Mouse (Mus musculus) embryo, embryonic 11 days (tissue): Measurements from ENCODE around the gene Dnase2a.
"Not testable (repeated sequence)": the region's sequence is repeated elsewhere in the genome, so short reads cannot be mapped to it uniquely, and the experiment has no call there.

Experiments
- DNase-seq: peaks from one replicate; pipeline ENCODE4 v3.0.0-alpha.2; 2015

Gene Dnase2a

DNA sequence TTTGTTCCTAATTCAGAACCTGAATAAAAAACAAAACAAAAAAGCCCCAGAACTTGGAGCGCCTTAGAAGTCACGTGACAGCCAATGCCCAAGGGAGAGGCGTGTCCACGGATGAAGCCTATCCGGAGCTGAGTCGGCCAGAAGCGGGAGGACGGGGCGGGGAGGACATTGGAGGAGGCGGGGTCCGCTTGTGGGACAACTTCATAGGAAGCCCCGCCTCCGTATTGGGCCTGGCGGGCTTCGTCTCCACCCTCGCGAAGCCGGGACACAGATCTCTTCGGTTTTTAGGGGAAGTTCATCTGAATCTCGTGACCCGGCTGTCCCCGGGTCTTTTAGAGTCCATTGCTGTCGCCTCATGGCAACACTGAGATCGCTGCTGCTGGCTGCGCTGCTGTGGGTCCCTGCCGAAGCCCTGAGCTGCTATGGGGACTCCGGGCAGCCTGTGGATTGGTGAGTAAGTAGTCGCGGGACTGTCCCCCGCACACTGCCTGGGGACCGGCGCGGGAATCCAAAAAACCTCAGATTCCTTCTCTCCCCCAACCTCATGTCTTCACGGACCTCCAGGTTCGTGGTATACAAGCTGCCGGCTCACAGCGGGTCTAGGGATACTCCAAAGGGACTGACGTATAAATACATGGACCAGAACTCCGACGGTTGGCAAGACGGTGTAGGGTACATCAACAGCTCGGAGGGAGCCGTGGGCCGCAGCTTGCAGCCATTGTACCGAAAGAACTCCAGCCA lies at the start of gene Dnase2a:
TSS of gene Dnase2a (plus strand) at position 140 of the 741 bp plus-strand sequence.
- peak; percentile 99 for DNase-seq

DNA sequence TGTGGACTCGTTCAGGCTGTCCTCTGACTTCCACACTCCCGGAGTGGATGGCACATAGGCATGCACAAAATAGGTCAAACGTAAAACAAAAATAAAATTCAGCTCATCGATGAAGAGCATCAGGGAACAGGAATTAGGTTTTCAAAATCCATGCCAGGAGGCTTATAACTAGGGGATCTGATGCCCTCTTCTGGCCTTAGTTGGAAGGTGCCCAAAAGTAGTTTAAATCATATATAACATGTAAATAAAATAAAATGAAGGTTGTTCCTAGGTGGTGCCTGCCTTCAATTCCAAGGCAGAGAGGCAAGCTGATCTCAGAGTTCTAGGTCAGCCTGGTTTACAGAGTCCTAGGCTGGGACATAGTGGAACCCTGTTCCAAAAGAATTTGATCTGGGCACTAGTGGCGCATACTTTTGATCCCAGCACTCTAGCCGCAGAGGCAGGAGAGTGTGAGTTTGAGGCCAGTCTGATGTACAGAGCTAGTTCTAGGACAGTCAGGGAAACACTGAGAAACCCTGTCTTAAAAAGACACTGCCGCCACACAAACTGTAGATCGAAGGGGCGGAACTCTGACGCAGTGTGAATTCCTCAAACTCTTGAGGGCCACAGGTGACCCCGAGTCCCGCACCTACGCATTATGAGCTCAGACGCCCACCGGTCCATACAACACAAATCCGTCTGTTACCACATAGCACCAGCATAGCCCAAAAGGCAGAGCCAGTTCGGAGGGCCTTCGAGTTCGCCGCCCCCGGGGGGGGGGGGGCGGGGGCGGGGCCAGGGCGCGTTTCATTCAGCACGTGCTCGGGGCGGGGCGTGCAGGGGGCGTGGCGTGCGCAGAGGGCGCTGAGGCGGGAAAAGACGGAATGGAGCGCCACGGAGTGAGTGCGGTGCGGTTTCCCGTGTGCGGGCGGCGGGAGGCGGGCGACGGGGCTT lies 36.7 kb upstream of the Dnase2a start, which contains the start of gene Syce2:
TSS of gene Syce2 (plus strand) at position 736 of the 933 bp plus-strand sequence.
- peak; percentile 81 for DNase-seq

DNA sequence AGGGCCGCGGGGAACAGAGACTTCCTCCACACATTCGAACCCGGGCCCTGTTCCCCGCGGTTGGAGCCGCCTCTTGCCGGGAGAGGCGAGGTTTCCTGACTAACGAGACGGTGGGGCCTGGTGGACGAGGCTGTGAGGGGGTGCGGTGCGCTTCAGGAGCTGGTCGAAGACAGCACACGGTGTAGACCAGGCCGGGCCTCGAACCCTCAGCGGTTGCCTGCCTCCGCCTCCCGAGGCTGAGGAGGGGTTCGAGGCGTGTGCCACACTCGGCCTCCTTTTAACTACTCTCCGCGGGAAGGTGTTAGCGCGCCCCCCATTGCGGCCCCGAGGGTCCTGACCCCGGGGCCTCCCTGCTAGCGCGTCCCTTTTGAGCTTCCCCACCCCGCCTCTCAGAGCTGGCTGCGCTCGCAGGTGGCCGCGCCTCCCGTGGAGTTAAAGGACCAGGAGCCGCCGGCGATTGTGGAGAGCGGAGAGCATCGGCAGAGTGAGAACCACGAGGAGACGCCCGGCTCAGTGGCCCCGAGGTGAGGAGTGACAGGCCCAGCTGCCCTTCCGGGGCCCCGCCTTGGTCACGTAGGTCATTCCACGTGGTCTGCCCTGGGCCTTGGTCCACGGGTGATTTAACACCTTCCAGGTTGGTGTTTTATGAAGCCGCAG lies 35.9 kb upstream of the Dnase2a start:
- DNase-seq, result peak; percentile 59

DNA sequence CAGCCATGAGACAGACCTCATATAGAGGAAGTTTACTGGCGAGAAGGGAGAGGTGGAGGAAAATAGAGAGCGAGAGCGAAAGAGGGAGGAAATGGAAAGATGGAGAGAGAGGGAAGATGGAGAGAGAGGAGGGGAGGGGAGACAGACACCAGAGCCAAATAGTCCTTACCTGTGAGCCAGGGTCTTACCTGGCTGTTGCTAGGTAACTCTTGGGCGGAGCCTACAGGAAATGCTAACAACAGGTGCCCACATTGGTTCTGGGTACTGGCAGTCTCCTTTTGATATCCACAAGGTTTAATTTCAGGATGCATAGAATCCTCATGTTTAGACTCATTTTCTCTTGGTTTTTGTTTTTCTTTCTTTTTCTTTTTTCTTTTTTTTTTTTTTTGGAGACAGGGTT lies 35.3 kb upstream of the Dnase2a start:
- no peak for DNase-seq

DNA sequence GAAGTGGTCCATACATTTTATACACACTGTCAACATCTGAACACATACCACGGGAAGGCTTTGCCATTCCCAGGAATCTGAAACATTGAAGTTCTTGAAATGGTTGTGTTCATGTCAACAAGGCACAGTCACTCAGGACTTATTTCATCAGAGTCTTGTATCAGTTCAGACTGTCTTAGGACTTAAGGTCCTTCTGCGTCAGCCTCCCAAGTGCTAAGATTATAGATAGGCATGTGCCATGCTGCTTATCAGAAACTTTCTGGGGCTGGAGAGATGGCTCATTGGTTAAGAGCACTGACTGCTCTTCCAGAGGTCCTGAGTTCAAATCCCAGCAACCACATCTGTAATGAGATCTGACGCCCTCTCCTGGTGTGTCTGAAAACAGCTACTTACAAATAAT lies 34.0 kb upstream of the Dnase2a start:
- DNase-seq, result no peak

DNA sequence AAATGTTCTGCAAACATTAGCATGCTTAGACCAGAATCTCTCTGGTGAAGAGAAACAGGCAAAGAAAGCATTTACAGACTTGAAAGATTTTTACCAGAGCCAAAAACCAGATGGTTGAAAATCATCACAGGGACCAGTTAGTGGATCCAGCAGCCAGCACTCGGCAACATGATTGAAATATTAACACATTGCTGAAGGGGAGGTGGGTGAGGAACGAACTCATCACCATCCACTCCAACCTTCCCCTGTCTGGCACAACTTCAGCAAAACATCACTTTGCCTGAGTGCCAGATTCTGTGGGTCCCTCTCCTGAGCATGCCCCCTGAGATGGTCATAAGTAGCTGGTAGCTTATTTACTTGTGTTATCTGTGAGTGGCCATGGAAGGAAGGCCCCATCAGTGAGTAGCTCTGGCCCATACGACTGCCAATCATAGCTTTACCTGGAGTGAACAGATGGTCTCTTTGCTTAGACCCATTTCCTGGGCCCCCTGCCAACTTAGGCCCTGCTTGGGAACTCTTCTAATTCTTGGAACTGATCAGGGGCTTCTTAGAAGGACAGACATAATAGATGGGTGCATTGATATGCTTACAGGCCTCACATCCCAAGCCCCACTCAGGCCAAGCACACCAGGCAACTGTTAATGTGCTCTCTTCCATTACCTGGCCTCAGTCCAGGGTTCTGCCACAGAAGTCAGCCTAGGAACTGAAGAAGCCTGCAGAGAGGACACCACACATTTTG lies 30.9 kb upstream of the Dnase2a start:
- no peak for DNase-seq

DNA sequence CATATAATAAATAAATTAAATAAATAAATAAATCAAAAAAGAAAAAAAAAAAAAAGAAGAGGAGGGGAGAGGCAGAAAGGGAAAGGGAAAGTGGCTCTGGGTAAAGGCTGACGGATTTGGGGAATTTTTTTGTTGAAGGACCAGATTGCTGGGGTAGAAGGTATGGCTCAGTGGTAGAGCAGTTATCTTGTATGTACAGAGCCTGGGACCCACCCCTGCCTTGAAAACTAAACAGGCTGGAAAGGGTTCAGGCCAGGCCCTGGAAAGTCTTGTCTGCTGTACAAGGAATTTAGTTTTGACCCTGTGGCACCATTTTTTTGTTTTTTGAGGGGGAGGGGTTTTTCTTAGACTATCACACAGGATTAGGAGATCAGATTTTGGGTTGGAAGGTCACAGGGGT lies 29.4 kb upstream of the Dnase2a start:
- DNase-seq, result no peak

DNA sequence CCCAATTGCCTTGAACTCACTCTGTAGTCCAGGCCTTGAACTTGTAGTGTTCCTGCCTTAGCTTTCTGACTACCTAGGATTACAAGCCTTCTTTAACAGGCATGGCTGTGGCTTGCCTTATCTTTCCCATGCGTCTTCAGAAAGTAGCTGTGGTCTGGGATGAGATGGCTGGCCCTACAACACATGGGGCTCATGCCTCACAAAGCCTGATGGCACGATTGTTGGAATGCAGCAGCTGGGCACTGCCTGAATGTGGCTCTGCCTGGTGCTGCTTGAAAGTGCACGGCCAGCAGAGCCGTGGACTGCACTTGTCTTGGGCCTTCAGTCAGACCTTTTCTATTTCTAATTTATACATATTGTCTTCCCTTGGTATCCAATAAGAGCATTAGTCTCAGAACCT lies 23.6 kb upstream of the Dnase2a start:
- DNase-seq, result no peak

DNA sequence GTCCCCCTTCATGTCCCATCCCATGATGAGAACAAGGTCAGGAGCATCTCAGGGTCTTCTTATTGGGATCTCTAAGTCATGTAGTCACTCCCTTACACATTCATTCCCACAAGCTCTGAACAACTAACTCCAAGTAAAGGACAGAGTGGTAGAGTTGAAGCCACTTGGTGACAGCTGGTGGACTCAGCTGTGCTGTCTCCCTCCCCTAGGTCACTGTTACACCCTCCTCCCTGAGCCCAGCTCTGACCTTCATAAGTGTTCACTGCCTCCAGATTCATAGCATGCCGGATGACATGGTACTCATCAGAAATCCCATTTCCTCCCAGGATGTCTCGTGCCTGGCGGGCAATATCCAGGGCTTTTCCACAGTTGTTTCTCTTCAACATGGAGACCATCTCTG lies 20.1 kb upstream of the Dnase2a start:
- DNase-seq, result no peak

DNA sequence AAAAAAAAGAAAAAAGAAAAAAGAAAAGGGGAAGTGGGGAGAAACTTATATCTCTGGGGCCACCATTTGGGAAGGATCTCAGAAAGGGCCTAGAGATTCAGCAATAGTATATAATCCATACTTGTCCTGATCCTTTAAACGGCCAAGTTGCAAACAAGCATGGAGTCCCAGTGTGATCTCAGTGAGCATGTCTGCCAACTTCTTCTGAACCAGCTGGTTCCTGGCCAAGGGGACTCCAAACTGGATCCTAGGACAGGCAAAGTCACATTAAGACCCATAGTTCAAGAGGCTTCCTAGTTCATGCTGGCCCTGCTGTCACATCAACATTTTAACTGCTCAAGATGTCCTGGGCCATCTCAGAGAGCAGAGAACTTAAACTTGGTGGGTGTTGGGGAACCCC lies 19.2 kb upstream of the Dnase2a start:
- no peak for DNase-seq

DNA sequence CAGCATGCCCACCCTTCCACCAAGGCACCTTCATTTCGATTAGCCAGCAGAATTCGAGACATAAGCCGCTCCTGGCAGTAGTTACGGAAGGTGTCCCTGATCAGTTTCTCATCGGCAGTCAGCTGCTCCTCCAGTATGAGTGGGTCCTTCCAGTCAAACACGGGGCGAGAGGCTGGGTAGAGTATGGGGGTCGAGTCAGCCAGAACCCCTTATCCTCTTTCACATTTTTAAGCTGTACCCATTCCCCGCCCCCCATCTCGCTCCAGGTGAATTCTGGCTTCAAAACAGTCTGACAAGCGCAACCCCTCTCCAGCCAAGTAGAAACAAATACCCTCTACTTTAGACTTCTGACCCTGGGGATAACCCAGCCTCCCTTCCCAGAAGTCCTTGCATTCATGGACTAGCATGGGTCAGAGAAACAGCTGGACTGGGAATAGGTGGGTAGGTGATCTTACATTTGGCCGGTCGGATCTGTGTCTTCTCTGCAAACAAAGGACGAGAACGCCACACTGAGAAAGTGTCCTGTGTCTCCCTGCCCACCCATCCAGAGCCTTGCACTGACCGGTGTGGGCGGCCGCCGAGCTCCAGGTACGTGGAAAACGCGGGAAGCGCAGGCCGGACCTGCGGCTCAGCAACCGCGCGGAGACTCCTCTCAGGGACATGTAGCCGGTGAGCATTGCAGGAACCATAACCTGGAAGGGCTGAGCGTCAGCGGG lies 15.2 kb upstream of the Dnase2a start:
- no peak for DNase-seq

DNA sequence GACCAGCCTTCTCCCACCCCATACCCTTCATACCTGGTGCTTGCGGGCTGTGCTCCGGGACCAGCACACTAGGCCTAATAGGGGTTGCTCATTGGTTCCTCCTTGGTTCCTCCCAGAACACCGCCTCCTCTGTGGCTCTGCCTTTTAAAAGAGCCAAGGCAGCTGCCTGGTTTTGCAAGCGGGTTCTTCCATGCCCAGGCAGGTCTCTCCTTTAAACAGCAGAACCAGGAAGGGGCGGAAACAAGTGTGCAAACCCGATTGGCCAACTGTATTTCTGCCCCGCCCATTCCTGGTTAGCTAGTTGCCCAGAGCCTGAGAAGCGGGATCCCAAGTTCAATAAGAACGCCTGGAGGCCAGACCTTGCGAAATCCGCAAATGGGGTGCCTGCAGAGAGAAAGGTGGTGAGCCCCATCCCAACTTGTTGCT lies 14.6 kb upstream of the Dnase2a start, which contains the start of gene Gcdh:
TSS of gene Gcdh (minus strand) at position 213 of the 426 bp plus-strand sequence.
- peak; percentile 96 for DNase-seq

DNA sequence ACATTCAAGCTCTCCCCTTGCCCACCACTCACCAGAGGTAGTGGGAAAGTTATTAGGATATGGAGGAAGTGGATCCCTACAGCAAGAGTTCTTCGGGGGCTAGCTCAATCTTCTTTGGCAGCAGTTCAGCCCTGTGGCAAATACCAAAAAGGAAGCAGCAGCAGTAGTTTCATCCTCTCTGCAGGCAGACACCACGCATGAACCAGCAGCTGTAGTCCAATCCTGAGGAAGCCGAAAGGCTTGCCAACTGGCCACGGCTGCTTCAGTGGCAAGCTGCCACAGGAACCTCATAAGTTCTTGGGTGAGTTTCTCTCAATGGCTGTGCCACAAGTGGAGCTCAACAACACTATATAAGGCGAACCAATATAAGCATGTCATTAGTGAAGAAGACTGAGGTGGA lies 12.4 kb upstream of the Dnase2a start:
- DNase-seq, result no peak

DNA sequence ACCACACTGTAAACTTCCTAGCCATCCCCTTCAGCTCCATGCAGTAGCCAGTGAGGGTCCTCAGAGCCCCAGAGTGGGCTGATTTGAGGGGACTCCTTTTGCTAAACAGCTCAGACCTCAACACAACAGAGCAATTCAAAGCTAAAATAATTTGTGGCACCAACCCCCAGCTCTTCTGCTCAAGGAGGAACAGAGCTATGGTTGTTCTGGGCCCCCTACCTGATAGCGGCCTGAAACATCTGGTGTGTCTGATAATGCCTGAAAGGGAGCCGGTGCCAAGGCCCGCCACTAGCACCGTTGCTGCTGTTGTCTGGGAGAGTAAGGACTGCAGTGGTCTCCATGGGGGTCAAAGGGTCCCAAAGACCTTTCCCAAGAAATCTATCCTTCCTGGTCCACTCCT lies 7.3 kb upstream of the Dnase2a start:
- no peak for DNase-seq

DNA sequence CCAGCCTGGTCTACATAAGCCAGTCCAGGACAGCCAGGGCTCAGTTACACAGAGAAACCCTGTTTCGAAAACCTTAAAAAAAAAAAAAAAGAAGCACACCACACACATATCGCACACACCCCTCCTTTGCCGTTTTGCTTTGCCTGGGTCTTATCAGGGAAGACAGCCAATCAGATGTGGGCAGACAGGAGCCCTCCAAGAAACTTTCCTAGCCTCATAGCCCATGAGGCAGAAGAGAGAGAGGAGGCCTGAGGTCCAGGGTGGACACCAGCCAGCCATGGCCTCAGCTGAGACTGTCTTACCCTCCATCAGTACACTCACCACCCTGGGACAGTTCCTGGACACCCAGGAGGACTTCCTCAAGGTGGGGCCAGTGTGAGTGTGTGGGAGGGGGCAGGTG lies 6.6 kb upstream of the Dnase2a start, which contains the start of gene Klf1:
TSS of gene Klf1 (plus strand) at position 177 of the 400 bp plus-strand sequence.
- no peak for DNase-seq

DNA sequence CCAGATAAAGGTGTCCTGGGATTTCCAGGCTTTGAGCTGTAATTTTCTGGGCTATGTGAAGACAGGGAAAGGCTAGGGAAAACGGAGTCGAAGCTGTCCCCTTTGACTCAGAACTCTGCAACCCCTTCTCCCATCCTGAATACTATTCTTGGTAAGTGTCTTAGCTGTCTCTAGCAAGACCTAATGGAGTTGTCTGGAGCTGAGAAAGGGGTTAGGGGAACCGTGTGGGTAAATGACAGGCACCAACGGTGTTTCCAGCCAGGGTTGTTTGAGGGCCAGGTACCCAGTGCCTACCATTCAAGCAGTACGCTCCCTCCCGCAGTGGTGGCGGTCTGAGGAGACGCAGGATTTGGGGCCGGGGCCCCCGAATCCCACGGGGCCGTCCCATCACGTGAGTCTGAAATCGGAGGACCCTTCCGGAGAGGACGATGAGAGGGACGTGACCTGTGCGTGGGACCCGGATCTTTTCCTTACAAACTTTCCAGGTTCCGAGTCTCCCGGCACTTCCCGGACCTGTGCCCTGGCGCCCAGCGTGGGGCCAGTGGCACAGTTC lies 5.9 kb upstream of the Dnase2a start:
- peak; percentile 57 for DNase-seq

DNA sequence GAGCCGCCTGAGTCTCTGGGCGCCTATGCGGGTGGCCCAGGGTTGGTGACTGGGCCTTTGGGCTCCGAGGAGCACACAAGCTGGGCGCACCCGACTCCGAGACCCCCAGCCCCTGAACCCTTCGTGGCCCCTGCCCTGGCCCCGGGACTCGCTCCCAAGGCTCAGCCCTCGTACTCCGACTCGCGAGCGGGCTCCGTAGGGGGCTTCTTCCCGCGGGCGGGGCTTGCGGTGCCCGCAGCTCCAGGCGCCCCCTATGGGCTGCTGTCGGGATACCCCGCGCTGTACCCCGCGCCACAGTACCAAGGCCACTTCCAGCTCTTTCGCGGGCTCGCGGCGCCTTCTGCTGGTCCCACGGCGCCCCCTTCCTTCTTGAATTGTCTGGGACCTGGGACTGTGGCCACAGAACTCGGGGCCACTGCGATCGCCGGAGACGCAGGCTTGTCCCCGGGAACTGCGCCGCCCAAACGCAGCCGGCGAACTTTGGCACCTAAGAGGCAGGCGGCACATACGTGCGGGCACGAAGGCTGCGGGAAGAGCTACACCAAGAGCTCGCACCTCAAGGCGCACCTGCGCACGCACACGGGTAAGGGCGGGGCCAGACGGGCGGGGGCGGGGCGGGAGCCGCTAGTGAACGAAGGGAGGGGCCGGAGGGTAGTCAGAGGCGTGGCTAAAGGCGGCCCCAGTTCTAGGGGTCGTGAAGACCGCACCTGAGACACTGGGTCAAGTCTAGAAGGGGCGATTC lies 5.3 kb upstream of the Dnase2a start:
- DNase-seq, result peak; percentile 93

DNA sequence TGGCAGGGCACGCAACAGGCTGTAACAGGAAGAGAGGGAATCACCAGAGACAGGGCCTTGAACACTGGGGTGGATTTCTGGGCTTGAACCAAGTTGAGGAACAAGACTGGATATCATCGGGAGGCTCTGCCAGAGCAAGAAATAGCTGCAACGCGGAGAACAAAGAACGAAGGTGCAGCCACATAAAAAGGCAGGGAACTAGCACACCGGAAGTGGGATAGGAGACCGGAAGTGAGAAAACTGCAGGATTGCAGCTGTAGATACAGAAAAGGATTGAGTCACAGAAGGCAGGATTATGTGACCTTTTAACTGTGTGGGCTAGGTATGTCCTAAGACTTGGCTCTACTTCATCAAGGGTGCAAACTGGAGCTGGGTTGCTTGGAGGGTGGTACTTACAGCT lies 4.0 kb upstream of the Dnase2a start:
- DNase-seq, result no peak

DNA sequence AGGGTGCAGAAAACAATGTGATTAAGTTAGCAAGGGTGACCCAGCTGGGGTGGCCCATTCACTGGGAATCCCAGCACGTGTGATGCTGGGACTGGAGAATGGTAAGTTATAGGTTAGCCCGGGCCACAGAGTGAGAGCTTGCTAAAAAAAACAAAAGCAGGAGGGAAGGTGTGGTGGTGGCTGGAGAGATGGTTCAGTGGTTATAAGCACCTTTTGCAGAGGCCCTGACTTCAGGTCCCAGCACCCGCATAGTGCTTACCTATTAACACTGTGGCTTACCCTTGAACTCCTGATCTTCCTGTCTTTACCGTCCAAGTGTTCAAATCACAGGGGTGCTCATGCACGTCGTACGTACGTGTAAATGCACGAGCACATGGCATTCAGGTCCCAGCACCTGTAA lies 1.3 kb upstream of the Dnase2a start:
- no peak for DNase-seq

DNA sequence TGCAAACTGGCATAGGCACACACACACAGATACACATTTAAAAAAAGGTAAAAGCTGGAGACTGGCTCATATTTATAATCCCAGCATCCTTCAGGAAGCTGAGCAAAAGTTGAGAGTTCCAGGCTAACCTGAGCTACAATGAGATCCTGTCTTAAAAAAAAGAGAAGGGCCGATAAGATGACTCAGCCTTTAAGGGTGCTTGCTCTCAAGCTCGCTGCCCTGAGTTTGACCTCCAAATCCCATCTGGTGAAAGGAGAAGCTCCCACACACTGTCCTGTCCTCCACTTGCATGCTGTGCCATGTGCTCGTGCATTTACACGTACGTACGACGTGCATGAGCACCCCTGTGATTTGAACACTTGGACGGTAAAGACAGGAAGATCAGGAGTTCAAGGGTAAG lies 867 bp upstream of the Dnase2a start:
- DNase-seq, result no peak

DNA sequence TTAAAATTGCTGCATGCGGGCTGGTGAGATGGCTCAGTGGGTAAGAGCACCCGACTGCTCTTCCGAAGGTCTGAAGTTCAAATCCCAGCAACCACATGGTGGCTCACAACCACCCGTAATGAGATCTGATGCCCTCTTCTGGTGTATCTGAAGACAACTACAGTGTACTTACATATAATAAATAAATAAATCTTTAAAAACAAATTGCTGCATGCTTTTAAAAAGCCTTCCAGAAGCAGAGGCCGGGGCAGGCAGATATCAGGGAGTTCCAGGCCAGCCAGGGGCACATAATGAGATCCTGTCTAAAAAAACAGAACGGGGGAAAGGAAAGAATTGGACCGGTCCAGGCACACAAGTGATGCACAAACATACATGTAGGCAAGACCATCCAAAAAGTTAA lies 381 bp upstream of the Dnase2a start:
- not testable (repeated sequence) for DNase-seq
